Mouse (Mus musculus): ENCODE data around the gene Gtf2f2. TPM values are rescaled to one million over a fixed set of nuclear protein-coding genes. Genes with fewer than 3 reads are reported as not detected.

Gtf2f2 gene
- total RNA-seq, 2 experiments from 2014 or later = 11.9 to 12.7 TPM

DNA sequence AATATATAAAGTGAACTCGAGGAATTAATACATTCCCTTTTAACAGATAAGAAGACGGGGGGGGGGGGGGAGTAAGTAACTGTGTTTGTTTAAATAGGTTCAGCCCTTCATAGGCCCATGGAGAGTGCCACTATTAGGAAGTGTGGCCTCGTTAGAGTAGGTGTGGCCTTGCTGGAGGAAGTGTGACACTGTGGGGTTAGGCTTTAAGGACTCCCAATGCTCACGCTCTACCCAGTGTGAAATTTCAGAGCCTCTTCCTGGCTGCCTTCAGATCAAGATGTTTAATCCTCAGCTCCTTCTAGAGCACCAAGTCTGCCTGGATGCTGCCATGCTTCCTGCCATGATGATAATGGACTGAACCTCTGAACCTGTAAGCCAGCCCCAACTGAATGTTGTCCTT lies 8.9 kb downstream of the Gtf2f2 start:
- intact Hi-C loops (cut with DNase I) = no loop called here
- no peak for DNase-seq

DNA sequence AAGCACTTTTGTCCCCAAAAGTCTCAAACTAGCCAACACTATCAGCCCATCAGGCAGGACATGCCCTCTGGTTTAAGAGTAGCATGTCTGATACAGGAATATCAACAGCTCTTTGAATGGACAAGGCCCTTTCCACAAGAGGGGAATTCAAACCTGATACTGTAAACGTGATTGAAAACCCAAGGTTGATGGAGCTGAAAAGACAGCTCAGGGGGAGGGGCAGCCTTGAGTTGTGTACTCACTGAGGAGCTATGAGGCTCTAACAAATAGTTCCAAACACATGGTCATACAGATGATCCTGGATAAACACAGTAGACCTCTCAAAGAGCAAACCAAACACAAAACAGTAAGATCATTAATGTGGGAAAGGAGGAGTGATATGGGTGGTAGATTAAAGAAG lies 12.6 kb downstream of the Gtf2f2 start:
- DNase-seq = no peak
- intact Hi-C loops (cut with DNase I) = no loop called here

DNA sequence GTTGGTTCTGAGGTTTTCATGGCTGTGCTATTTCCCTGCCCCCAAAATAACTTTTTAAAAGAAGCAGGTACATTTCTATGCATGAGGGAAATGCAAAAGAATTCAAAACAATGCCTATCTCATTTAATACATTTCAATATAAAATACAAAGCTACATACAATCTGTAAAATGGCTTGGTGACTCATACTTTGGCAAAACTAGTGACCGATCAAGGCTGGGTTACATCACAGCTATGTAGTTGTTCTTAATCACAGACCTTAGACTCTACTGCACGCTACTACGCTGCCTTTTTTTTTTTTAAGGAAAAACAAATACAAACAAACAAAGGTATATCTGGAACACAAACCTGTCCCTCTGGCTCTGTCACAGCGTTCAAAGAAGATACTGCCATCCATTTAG lies 18.3 kb downstream of the Gtf2f2 start:
- intact Hi-C loops (cut with DNase I) = no loop called here
- DNase-seq = no peak

DNA sequence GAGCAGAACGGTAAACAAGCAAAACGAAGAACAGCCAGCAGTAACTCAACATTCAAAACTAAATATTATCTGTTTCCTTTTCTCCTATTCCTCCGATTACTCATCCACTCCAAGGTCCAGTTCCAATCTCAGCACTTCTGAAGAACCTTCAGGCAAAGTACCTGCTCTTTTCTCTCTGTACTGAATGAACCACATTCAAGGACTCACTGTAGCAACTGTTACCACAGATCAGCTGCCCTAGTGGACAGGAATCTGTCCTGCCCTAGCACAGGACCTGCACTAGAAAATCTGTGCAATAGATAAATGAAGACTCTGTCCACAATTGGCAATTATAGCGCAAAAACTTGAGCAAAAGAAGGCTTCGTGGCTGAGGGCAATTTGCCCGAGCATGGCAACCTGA lies 19.7 kb downstream of the Gtf2f2 start:
- intact Hi-C loops (cut with DNase I) = no loop called here
- DNase-seq = no peak

DNA sequence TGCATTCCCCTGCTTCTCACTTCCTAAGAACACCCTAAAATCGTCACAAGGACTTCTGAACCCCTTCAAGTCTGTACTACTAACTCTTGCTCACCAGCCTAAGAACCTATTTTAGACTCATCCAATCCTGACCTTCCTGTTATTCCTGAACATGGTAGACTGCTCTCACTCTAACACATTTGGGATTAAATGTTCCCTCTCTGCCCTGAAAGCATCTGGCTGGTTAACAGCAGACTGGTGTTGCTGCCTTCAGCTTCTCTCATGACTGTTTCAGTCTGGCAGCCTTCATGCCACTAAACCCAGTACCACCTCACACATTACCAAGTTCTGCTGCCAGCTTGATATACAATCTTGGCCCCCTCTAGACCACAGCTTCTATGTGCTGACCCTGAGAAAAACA lies 21.5 kb downstream of the Gtf2f2 start:
- intact Hi-C loops (cut with DNase I) = no loop called here
- DNase-seq = no peak

DNA sequence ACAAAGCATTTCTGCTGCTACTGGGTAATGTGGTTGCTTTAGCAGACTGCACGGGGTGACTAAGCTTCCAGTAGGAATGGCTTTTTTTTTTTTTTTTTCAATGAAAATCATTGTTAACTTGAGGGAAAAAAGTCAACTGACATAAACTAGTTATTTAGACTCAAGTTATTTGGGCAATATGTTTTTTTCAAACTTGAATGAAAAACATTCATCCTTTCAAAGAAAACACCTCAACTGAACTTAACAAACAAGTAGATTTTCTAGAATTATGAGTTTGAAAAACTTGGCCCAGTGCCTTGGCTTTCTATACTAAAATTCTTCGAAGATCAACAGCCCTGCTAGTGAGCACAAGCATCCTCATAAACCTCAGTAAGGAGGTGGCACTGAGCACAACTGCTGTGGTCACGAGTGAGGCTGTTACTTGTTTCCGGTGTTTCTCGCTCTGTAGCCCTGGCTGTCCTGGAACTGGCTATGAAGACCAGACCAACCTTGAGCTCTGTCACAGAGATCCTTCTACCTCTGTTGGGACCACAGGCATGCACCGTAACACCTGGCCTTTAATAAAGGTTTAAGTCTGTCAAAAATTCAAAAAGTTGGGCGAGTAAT lies 23.7 kb downstream of the Gtf2f2 start:
- no peak for DNase-seq
- intact Hi-C loops (cut with DNase I) = no loop called here

DNA sequence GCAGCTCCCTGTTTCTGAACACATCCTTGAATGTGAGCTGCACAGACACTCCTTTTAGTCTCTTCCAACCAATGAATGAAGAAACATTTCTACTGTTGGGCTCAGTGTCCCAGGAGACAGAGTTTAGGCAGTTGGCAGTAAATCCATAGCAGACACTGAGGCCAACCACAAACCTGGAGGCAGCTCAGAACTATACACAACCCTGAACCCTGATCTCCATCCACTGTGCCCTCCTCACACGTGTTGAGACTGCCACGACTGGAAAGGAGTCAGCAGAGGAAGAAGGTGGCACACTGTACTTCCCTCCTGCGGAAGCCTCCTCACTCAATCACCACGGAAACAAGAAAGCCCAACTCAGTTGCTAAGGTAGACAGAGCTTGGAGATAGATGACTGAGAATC lies 25.6 kb downstream of the Gtf2f2 start:
- no peak for DNase-seq
- intact Hi-C loops (cut with DNase I) = no loop called here

DNA sequence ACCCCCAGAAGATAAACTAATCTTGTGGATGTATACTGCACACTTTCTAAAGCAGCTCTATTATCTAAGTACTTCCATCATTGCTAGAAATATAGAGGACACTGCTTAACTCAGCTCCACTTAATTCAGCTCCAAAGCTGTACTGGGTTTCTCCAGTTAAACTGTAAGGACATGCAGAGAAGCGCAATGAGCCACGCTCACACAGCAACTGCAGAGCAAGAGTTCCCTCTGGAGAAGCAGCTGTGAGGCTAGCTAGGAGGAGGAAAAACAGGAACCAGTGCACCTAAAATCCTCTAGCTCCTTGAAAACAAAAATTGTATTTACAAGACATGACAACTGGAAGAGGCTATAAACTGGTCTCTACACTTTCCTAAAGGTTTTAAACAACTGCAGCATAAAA lies 26.8 kb downstream of the Gtf2f2 start:
- DNase-seq = no peak
- intact Hi-C loops (cut with DNase I) = no loop called here

DNA sequence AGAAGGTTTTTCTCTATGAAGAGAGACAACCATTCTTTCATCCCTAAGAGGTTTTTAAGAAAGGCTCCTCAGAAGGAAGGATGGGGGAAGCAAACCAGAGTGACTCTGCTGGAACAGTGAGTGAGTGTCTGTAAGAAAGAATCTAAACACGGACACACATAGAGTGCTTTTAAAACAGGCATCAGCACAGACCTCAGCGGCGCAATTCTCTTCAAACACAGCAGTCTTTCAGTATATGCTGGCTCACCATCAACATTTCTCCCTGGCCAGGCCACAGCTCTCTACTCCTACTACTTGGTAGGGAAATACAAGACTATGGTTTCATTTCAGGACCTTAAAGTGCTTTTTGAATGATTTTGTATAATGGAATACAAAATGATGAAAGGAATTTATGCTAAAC lies 29.4 kb downstream of the Gtf2f2 start:
- intact Hi-C loops (cut with DNase I) = no loop called here
- no peak for DNase-seq

DNA sequence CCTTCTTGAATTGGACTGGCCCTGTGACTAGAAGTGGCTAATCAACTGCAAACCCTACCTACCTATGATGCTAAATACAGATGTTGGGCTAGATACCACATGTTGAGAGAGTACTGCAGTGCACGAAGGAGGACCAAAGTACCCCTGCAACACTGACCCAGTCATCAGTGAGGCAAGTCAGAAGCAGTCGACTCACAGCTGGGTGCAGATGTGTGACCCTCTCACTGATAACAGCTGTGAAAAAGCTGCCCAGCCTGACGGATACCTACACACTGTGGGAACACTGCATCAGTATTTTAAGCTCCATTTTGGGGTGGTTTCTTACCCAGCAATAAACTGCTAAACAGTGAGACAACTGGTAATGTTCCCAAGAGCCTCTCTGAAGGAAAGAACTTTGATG lies 34.6 kb downstream of the Gtf2f2 start:
- no peak for DNase-seq
- intact Hi-C loops (cut with DNase I) = no loop called here

DNA sequence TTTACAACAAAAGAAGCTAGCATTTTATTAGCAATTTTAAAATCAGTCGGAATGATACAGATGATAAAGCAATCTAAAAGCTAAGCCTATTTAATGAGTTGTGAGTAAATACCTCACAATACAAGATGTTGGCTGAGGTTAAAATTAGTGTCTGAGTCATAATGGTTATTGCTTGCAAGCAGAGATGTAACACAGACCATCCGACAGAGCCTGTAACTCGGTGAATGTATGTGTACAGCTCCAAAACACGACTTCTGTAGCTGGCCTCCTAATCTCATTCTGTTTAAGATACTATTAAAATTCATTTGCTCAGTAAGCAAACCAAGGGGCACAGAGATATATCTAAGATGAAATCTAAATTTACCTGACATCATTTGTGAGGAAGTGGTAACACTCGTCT lies 43.4 kb downstream of the Gtf2f2 start:
- no peak for DNase-seq

DNA sequence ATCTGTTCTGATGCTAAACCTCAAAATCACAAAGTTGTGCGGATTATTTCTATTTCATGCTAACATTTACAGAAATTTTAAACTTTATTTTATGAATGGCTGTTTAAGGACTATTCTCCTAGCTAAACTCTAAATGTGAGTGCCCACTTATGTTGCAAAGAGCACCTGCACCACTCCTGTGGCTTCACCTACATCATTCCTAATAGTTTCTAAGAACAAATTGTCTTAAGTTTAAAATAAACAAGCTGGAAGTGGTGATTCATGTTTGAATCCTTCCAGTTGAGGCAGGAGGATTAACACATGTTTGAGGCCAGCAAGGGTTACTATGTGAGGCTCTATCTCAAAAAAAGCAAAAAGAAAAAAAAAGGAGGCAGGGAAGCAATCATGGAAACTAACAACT lies 46.2 kb downstream of the Gtf2f2 start:
- DNase-seq = no peak
- intact Hi-C loops (cut with DNase I) = no loop called here

More for the DNA sequence above, 43.4 kb downstream of the Gtf2f2 start:
- intact Hi-C loops (cut with DNase I) = no loop called here

DNA sequence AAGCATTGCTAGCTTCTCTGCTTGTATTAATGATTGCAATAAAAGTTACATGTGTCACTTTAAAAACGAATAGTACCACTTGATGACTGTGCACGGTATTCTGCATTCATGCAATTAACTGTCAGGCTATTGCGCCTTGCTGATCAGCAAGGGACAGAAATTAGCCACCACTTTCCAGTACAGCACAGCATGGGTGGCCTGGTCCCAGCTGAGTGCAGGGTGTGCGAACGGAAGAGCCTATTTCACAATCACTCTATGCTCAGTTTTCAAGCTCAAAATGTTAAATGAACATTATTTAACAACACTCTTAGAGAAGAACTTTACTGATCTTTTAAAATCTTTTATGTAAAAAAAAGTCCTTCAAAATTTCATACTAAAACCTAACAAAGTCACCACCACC lies 46.7 kb downstream of the Gtf2f2 start:
- intact Hi-C loops (cut with DNase I) = no loop called here
- no peak for DNase-seq

DNA sequence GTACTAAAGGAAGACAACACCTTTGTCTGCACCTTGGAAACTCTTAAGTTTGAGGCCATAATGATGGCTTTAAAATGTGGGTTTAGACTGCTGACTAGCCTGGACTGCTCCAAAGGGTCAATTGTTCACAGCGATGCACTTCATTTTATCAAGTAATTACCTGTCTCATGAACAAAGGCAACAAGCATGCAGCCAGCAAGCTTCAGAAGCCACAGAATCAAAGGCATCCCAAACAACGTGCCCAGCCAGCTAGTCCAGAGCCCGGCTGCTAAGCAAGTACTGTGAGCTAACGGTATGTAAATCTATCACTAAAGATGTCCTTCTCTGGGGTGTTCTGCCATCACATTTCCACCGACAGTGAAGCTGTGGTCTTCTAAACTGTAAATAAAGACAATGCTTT lies 47.5 kb downstream of the Gtf2f2 start:
- no peak for DNase-seq
- intact Hi-C loops (cut with DNase I) = no loop called here

DNA sequence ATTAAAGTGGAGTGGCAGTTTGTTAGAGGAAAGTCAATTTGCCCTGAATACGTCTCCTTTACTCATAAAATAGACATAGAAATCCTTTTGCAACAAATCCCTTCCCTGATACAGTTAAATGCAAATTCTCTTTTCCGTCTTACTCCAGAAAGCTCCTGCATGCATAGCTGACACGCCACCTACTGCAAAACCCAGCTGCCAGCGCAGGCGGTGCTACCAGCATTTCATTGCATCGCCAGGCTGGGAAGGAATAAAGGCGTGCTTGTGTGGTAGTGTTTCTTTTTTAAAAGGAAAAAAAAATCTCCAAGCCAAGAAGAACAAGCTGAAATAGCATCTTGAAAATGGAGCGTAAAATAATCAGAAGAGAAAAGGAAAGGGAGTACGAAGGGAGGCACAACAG lies 48.4 kb downstream of the Gtf2f2 start:
- no peak for DNase-seq
- intact Hi-C loops (cut with DNase I) = no loop called here

DNA sequence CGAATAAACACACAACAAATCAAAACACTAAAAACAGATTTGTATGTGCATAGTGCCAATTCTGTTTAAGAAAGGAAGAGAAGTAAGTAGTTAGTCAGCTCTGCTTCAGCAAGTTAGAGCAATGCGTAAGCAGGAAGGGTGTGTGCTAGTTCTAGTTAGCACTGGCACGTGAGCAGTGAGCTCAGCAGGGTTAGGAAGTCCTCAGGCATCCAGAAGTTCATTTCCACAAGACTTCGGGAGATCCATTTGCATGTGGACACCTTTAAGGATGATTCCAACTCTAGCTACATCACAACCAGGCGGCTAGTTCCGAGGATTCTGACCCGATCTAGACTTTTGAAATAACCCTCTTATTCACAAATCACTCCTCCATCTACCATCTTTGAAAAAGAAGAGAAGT lies 55.9 kb downstream of the Gtf2f2 start, which contains the start of gene Kctd4:
Gene Kctd4 (plus strand): TSS at position 244 of the 400 bp plus-strand sequence.
- no peak for DNase-seq
- intact Hi-C loops (cut with DNase I) = no loop called here

DNA sequence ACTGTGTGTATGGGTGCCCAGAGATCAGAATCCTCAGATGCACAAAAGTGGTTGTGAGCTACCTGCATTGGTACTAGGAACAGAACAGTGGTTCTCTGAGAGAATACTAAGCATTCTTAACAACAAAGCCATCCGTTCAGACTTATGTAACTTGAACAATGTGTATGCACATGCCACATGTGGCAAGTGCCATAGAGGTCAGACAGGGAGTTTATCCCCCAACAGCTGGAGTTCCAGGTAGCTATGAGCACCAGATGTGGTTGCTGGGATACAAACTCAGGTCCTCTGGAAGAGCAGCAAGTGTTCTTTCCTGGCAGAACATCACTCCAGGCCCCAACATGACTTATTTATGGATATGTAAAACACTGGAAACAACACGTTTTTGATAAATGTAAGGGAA lies 57.7 kb downstream of the Gtf2f2 start:
- DNase-seq = no peak
- intact Hi-C loops (cut with DNase I) = no loop called here

DNA sequence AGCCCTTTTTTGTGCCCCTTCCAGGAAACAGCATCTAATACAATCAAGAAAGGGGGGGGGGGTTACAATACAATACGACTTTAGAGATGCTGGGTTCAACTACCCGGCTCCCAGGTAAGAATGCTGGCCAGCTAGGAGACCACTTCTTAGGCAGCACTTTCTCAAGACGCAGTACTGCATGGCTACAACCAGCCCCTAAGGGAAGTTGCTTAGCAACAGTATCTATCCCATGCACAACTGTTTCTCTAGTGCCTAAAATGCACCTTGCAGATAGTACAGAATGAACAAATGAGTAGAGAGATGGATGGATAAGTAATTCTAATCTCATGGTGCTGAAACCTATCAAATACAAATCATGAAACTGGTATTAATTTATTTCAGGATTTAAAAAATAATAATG lies 63.0 kb downstream of the Gtf2f2 start:
- intact Hi-C loops (cut with DNase I) = no loop called here
- no peak for DNase-seq

DNA sequence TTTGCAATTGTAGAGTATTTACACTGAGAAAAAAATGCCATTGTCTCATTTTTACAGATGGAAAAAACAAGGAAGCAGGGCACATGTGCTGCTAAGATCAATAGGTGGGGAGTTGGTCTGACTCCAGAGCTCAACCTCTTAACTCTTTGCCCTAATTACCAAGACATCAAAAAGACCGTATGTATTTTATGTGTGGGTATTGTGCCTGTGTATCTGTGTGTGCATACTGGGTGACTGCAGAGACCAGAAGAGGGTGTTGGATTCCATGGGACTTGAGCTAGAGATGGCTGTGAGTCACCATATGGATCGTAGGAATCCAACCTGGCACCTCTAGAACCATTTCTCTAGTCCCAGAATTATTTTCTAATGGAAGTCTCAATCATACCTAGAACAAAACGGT lies 68.3 kb downstream of the Gtf2f2 start:
- intact Hi-C loops (cut with DNase I) = no loop called here
- no peak for DNase-seq

DNA sequence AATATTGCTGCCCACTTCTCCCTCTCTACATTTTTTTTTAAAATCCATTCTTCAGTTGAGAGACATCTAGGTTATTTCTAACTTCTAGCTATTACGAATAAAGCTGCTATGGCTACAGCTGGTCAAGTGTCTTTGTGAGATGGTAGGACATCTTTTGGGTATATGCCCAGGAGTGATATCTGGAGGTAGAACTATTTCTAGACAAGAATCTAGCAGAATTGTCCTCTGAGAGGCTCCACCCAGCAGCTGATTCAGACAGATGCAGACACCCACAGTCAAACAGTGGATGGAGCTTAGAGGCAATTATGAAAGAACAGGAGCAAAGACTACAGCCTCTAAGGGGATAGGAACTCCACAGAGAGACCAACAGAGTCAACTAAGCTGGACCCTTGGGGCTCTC lies 69.2 kb downstream of the Gtf2f2 start:
- intact Hi-C loops (cut with DNase I) = no loop called here

DNA sequence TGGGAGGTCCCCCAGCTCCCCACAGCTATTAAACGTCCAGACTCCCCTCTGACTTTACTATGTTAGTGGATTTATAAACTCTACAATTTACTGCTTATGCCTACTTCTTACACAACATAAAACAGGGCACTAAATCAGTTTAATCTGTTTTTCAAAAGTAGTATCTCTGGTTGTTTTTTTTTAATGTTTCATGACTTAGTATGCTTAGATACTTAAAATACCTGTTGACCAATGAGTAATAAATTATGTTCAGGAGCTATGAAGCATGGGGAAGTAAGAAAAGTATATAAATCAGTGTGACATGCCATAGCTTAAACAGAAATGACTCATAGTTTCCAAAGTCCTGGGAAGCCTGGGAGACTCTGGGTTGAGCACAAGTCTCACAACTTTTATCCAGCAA lies 73.0 kb downstream of the Gtf2f2 start:
- intact Hi-C loops (cut with DNase I) = no loop called here
- no peak for DNase-seq

More for the DNA sequence above, 69.2 kb downstream of the Gtf2f2 start:
- no peak for DNase-seq

DNA sequence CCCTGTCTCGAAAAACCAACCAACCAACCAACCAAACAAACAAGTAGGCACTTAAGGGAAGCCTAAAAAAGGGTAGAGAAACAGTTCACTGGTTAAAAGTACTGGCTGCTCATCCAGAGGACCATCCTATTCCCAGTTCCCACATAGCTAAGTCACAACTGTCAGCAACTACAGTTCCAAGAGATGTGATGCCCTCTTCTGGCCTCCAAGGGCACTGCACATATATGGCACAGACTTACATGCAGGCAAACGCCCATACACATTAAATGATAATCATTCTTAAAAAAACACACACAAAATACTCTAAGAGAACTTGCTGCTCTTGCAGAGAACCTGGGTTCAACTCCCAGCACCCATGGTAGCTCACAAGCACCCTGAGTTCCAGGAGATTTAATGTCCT lies 76.3 kb downstream of the Gtf2f2 start:
- peak in 1 of 2 experiments; percentile 8 for DNase-seq
- intact Hi-C loops (cut with DNase I) = no loop called here

DNA sequence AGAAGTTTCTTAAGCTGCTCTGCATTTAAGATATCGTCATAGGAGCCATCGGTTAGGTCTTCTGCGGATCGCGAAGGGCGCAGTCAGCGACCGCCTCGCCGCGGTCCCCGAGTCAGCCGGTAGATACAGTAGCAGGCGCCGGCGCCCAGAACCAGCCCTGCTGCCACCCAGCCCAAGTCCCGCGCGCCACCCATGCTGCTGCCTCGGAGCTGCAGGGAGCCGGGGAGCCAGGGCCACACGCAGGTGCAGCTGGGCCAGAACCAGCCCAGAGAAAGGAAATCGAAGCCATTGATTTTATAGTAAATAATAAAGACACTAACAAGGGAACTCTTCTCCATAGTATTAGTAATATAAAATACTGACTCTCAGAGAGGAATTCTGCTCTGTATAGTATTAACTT lies 79.4 kb downstream of the Gtf2f2 start:
- peak in 1 of 2 experiments; percentile 17 for DNase-seq
- intact Hi-C loops (cut with DNase I) = no loop called here
